In the genomic region with DNA sequence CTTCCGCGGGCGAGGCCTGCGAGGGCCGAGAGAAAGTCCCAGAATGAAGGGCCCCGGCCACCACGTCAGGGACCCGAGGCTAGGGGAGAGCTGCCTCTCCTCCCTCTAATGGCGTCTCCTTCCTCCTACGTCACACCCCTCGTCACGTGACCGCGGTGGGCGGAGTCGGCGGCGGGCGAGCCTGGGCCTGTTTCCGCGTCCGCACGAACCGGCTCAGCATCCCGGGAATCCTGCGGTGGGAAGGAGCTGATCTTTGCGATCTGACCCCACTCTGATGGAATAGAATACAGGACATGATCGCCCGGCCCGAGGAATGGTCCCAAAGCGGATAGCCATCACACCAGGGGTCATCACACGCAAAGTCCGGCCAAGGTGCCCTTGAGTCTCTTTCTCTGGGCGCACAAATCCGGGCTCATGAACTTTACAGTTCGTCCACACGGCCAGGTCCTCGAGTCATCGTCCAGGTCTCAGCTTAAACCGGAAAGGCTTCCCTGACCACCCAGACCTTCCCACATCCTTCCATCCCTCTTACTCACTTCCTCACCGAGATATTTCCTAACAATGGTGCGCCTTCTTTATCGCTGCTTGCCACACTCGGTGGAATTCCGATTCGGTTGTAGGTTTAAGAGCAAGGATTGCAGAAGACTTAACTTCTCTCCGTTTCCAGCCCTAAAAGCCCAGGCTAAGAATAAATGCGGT, we compare ENCODE assay signal across 8 mouse cellular contexts. TPM values are rescaled to one million over a fixed set of nuclear protein-coding genes. Genes with fewer than 3 reads are reported as not detected.
DNase-seq lines count a peak whose midpoint lies in the region; ATAC-seq and TF ChIP-seq lines count a peak whose summit lies in the region.

A gene (minus strand): TSS at position 122 of the 699 bp plus-strand sequence.

- H3K9me3 ChIP-seq in heart, embryonic 10.5 days = no peaks in the 10 kb centered on the region
- H3K9me3 ChIP-seq in kidney, embryonic 15.5 days (replicated peaks) = no peaks in the 10 kb centered on the region

- peak within 1 kb of the TSS; percentile 73 for H3K4me2 ChIP-seq in kidney, embryonic 15.5 days

- H3K27me3 ChIP-seq in heart, embryonic 10.5 days (ENCODE audit: insufficient read depth, poor library complexity, severe bottlenecking) = no peaks in the 10 kb centered on the region
- no peaks in the 10 kb centered on the region for H3K27me3 ChIP-seq in kidney, embryonic 15.5 days

- DNase-seq in A20 (ENCODE audit: low read depth, low spot score) (peak; percentile 92), liver (peak; percentile 97)
- DNase-seq in heart, embryonic 10.5 days (ENCODE audit: low spot score) = peak; percentile 97
- DNase-seq in spleen, postnatal 4 days (ENCODE audit: low spot score in 2 of 2) = peak; percentile 98 to 100

- peak within 1 kb of the TSS; percentile 92 for H3K9ac ChIP-seq in kidney, embryonic 15.5 days

- peak within 1 kb of the TSS; percentile 89 for H3K4me3 ChIP-seq in bone marrow macrophage, adult 2 months (ENCODE audit: insufficient read depth, low read length)
- peak within 1 kb of the TSS; percentile 97 for H3K4me3 ChIP-seq in embryonic fibroblast, embryonic 13.5 days (ENCODE audit: insufficient read depth, low read length)
- H3K4me3 ChIP-seq in heart, embryonic 10.5 days = peak within 1 kb of the TSS; percentile 93
- peak within 1 kb of the TSS; percentile 80 for H3K4me3 ChIP-seq in kidney, embryonic 15.5 days (replicated peaks)

- no peaks in the 10 kb centered on the region for H3K36me3 ChIP-seq in heart, embryonic 10.5 days
- H3K36me3 ChIP-seq in kidney, embryonic 15.5 days = no peaks in the 10 kb centered on the region

- H3K27ac ChIP-seq in bone marrow macrophage, adult 2 months (ENCODE audit: insufficient read depth, low read depth, low read length) = peak within 1 kb of the TSS; percentile 92
- peak within 1 kb of the TSS; percentile 97 for H3K27ac ChIP-seq in embryonic fibroblast, embryonic 13.5 days (ENCODE audit: insufficient read depth, low read length)
- peak within 1 kb of the TSS; percentile 98 for H3K27ac ChIP-seq in heart, embryonic 10.5 days
- peak within 1 kb of the TSS; percentile 96 for H3K27ac ChIP-seq in kidney, embryonic 15.5 days

- peaks cover 40% of the 10 kb centered on the region for H3K4me1 ChIP-seq in bone marrow macrophage, adult 2 months (ENCODE audit: control insufficient read depth, insufficient read depth, low read length)
- peaks cover 3% of the 10 kb centered on the region for H3K4me1 ChIP-seq in embryonic fibroblast, embryonic 13.5 days (ENCODE audit: control insufficient read depth, insufficient read depth, low read length)
- H3K4me1 ChIP-seq in heart, embryonic 10.5 days = peaks cover 37% of the 10 kb centered on the region
- peaks cover 42% of the 10 kb centered on the region for H3K4me1 ChIP-seq in kidney, embryonic 15.5 days

- peak; percentile 65 for TF ChIP-seq POLR2A in bone marrow macrophage, adult 2 months (IDR thresholded peaks at IDR 0.05; ENCODE audit: borderline replicate concordance, low read depth, low read length)
- TF ChIP-seq POLR2A in embryonic fibroblast, embryonic 13.5 days (IDR thresholded peaks at IDR 0.05; ENCODE audit: low read depth, low read length) = peak; percentile 95

- peak; percentile 91 for ATAC-seq in kidney, embryonic 15.5 days (replicated peaks; ENCODE audit: low FRiP score)
- ATAC-seq in monocyte, adult 5-6 weeks (replicated peaks; ENCODE audit: insufficient number of reproducible peaks, low FRiP score, low TSS enrichment, poor library complexity, severe bottlenecking) = peak; percentile 71

- WGBS in heart, embryonic 10.5 days = under 1% methylated on average over 48 of the region's 48 CpGs
- WGBS in kidney, embryonic 15.5 days = under 1% methylated on average over 44 of the region's 48 CpGs

- TF ChIP-seq CTCF in bone marrow macrophage, adult 2 months (IDR thresholded peaks at IDR 0.05; ENCODE audit: low read depth, low read length) = no peak
- TF ChIP-seq CTCF in embryonic fibroblast, embryonic 13.5 days (IDR thresholded peaks at IDR 0.05; ENCODE audit: borderline replicate concordance, insufficient read depth, low read length) = no peak

RNA-seq across cellular contexts. Expression of the gene that starts here (rescaled TPM):
- 55.8 and 59.1 TPM in 2 replicates for polyA plus RNA-seq in bone marrow macrophage, adult 2 months (2012; ENCODE audit: insufficient read depth, insufficient read length, missing spikeins)
- polyA plus RNA-seq in embryonic fibroblast, embryonic 13.5 days (2011; ENCODE audit: insufficient read length, low read depth, missing spikeins) = 63.3 and 64.7 TPM in 2 replicates
- 3.4 and 3.6 TPM in 2 replicates for polyA plus RNA-seq in heart, embryonic 10.5 days (2016; fragmentation: Nextera tagmentation; extraction: Ambion mirVana)
- 5.3 and 5.4 TPM in 2 replicates for polyA plus RNA-seq in kidney, embryonic 15.5 days (2015; fragmentation: Nextera tagmentation; extraction: Ambion mirVana)
- total RNA-seq in monocyte, adult 5-6 weeks (2017) = 49.5 to 62.4 TPM (median 51.1 TPM) in 3 replicates

Comparison
In these comparisons a context has a peak if more than half of its experiments do, and no peak if none do; other contexts are left out.
1. Peak in every context shown above with its lines: DNase-seq, ATAC-seq, H3K4me3 ChIP-seq and H3K27ac ChIP-seq.